Mouse (Mus musculus): ENCODE data around the gene Spcs2.

The Spcs2 gene

GRCm38 (mm10) chr7:99813394-99813793, 49.9 kb downstream of the Spcs2 start:
- TF ChIP-seq GATA4 (IDR thresholded peaks at IDR 0.05; ENCODE audit: insufficient replicate concordance, low read length), result no peak

- no peak for TF ChIP-seq GATA4 (IDR thresholded peaks at IDR 0.05; ENCODE audit: insufficient replicate concordance, low read length)
Observed at GRCm38 (mm10) chr7:99811661-99812060, 51.6 kb downstream of the Spcs2 start.

- TF ChIP-seq GATA4 (IDR thresholded peaks at IDR 0.05; ENCODE audit: insufficient replicate concordance, low read length), result no peak
Observed at GRCm38 (mm10) chr7:99810814-99811213, 52.4 kb downstream of the Spcs2 start.

- TF ChIP-seq GATA4 (IDR thresholded peaks at IDR 0.05; ENCODE audit: insufficient replicate concordance, low read length), result peak; percentile 55; the same call in 1 of the 2 replicates
Observed at GRCm38 (mm10) chr7:99807043-99807442, 56.2 kb downstream of the Spcs2 start.

GRCm38 (mm10) chr7:99805340-99805739, 57.9 kb downstream of the Spcs2 start:
- TF ChIP-seq GATA4 (IDR thresholded peaks at IDR 0.05; ENCODE audit: insufficient replicate concordance, low read length), result no peak

GRCm38 (mm10) chr7:99803535-99803934, 59.7 kb downstream of the Spcs2 start:
- no peak for TF ChIP-seq GATA4 (IDR thresholded peaks at IDR 0.05; ENCODE audit: insufficient replicate concordance, low read length)

- TF ChIP-seq GATA4 (IDR thresholded peaks at IDR 0.05; ENCODE audit: insufficient replicate concordance, low read length), result no peak
Observed at GRCm38 (mm10) chr7:99799118-99799517, 64.1 kb downstream of the Spcs2 start.

GRCm38 (mm10) chr7:99797911-99798647, 65.2 kb downstream of the Spcs2 start:
- TF ChIP-seq GATA4 (IDR thresholded peaks at IDR 0.05; ENCODE audit: insufficient replicate concordance, low read length), result no peak

GRCm38 (mm10) chr7:99797261-99797660, 66.0 kb downstream of the Spcs2 start:
- TF ChIP-seq GATA4 (IDR thresholded peaks at IDR 0.05; ENCODE audit: insufficient replicate concordance, low read length), result no peak

- no peak for TF ChIP-seq GATA4 (IDR thresholded peaks at IDR 0.05; ENCODE audit: insufficient replicate concordance, low read length)
Observed at GRCm38 (mm10) chr7:99796471-99796870, 66.8 kb downstream of the Spcs2 start.

GRCm38 (mm10) chr7:99795192-99795981, 67.9 kb downstream of the Spcs2 start:
- TF ChIP-seq GATA4 (IDR thresholded peaks at IDR 0.05; ENCODE audit: insufficient replicate concordance, low read length), result no peak

- no peak for TF ChIP-seq GATA4 (IDR thresholded peaks at IDR 0.05; ENCODE audit: insufficient replicate concordance, low read length)
Observed at GRCm38 (mm10) chr7:99794096-99794495, 69.2 kb downstream of the Spcs2 start.

GRCm38 (mm10) chr7:99790816-99791215, 72.4 kb downstream of the Spcs2 start:
- TF ChIP-seq GATA4 (IDR thresholded peaks at IDR 0.05; ENCODE audit: insufficient replicate concordance, low read length), result no peak

- no peak for TF ChIP-seq GATA4 (IDR thresholded peaks at IDR 0.05; ENCODE audit: insufficient replicate concordance, low read length)
Observed at GRCm38 (mm10) chr7:99788563-99788962, 74.7 kb downstream of the Spcs2 start.

GRCm38 (mm10) chr7:99787935-99788334, 75.3 kb downstream of the Spcs2 start:
- no peak for TF ChIP-seq GATA4 (IDR thresholded peaks at IDR 0.05; ENCODE audit: insufficient replicate concordance, low read length)
